Mouse (Mus musculus) ES-Bruce4 (cell line): ENCODE results near the gene Fgfr2.

ENCODE experiments used
- CTCF ChIP-seq: IDR thresholded peaks from one replicate; pipeline ENCODE4 v1.8.1; 2011; ENCODE audit warnings: low read depth, low read length
- EP300 ChIP-seq: IDR thresholded peaks from 2 replicates; pipeline ENCODE4 v1.6.1; 2011; ENCODE audit warnings: low read depth, low read length; ENCODE audit not compliant: insufficient read depth
- POLR2A ChIP-seq: IDR thresholded peaks from one replicate; pipeline ENCODE4 v1.8.1; 2011; ENCODE audit warnings: low read length; ENCODE audit not compliant: insufficient read depth

DNA sequence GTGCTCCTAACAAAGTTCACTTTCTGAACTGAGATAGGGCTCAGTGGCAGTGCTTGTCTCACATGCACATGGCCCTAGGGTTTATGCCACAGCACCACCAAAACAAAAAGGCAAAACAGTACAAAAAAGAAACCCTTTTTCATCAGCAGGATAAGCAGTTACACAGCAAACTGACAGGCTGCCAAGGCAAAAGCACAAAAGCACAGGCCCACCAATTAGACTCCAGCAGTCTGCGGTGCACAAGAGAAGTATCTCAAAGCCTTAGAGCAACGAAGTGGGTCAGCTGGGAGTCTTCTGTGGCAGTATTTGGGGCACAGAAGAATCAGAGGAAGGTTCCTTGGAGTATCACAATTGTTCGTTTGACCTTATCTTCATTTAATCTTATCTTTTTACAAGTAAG is 302.5 kb downstream of the Fgfr2 start:
- TF ChIP-seq POLR2A (no peak), CTCF (no peak), EP300 (no peak)
